Mouse (Mus musculus): ENCODE data around the gene Fam83c.
"Not testable (repeated sequence)": the region's sequence is repeated elsewhere in the genome, so short reads cannot be mapped to it uniquely, and the experiment has no call there.

Gene Fam83c

GRCm38 (mm10) chr2:155834732-155835131, at the start of gene Fam83c:
Gene Fam83c (minus strand): TSS chr2:155834854.
- DNase-seq, result no peak

GRCm38 (mm10) chr2:155882087-155882486, 47.4 kb upstream of the Fam83c start:
- no peak for DNase-seq

- no peak for DNase-seq
Observed at GRCm38 (mm10) chr2:155878964-155879876, 44.6 kb upstream of the Fam83c start.

DNA sequence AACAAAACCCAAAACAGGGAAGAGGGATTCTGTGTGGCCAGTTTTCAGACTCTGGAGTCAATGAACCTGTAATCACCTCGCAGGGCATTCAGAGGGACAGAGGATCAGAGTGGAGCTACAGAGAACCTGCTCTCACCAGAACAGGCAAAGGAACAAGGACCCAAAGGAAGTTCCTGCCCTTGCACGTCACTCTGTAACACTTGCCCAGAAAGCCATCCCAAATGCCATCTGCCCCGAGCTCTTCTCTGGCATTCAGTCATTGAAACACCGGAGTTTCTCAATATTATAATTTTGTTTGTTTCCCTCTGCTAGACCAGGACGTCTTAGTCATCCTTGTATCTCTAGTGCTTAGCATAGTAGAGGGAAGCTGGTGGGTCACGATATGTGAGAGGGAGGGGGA, 39.0 kb upstream of the Fam83c start:
- no peak for DNase-seq

DNA sequence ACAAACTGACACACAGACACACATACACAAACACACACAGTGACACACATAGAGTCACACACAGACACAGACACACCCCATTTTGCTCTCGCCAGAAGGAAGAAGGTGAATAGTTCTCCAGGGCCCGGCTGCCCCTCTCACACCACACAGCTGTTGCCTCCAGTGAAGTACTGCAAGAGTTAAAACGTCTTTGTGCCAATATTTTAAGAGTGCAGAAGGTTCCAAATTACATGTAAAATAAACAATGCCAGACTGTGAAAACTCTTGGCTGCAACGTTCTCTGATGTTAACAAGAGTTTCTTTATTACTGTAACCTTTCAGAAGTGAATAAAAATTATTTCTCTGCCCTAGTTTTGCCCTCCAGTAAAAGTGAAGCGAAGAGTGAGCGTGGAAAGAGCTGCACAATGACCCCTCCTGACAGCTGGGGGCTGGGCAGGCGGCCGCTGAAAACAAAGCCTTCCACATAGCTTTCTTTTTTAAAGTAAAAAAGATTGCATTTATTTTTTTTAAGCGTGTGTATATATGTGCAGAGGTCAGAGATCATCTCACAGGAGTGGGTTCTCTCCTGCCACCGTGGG, 38.4 kb upstream of the Fam83c start:
- no peak for DNase-seq

GRCm38 (mm10) chr2:155872486-155872885, 37.8 kb upstream of the Fam83c start:
- DNase-seq, result no peak

- DNase-seq, result no peak
Observed at GRCm38 (mm10) chr2:155869772-155870171, 35.1 kb upstream of the Fam83c start.

DNA sequence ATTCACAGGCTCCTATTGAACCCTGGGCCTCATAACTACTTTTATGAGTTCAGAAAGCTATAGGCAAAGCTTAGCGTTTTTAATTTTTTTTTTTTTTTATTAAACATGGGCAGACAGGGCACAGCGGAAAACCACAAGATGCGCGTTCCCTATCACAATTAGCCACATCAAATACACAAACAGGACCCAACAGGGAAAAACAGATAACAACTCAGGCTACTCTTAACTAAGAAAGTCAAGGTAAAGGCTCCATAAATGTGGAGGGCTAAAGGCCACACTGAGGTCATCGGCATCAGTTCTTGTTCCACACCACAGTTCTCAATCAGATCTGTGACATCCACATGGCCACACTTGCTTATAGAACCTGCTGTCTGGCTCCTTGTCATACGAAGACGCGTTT, 33.7 kb upstream of the Fam83c start:
- DNase-seq, result no peak

DNA sequence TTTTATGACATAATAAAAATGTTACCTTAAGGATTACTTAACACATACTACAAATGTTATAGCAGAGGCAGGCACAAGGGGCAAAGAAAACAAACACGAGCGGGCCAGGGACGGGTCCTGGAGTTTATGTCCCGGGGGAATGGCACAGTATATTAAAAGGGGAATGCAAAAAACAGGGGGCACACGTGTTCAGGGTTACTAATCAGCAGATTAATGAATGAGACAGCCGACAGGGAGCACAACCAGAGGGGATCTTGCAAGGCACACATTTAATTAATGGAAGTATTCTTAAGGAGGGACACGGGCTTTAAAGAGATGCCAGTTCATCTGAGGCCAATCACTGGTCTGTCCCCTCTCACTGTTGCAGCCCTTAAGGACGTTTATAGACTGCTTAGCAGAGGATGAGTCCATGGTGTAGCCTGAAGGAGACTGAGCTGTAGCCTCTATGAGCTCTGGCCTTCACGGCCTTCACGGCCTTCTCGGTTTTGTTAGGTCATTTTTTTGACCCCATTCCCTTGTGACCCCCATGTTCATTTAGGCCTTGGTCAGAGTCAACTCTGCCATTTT, 28.7 kb upstream of the Fam83c start:
- peak; percentile 47 for DNase-seq

DNA sequence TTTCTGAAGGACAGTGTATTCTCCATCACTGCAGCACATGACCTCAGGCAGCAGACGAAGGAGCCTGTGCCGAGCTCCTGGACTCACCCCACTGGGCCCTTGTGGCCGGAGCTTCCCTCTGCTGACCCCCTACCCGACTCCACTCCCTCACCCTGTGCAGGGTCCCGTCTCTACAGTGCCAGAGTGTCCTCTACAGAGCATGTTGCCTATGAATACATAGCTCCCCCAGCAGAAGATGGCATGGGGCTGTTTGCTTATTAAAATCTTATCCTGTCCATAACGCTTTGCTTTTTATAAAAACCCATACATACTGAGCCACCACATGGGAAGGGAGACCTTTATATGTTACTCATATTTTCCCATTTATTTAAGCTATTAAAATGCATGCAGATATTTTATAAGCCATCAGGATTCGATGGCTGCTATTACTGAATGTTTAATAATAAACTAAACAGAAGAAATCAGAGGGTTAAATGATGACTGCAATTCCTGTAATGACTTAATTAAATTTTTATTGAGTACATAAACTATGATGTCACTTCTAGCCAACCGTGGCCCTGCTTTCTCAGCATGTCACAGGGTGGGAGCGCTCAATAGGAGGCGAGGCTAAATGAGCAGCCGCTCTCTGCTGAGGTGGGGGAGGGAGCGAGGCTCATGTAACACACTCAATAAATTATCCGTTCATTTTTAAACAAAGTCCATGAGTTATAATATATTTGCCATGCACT, 28.1 kb upstream of the Fam83c start:
- peak; percentile 61 for DNase-seq

GRCm38 (mm10) chr2:155861581-155861980, 26.9 kb upstream of the Fam83c start:
- no peak for DNase-seq

DNA sequence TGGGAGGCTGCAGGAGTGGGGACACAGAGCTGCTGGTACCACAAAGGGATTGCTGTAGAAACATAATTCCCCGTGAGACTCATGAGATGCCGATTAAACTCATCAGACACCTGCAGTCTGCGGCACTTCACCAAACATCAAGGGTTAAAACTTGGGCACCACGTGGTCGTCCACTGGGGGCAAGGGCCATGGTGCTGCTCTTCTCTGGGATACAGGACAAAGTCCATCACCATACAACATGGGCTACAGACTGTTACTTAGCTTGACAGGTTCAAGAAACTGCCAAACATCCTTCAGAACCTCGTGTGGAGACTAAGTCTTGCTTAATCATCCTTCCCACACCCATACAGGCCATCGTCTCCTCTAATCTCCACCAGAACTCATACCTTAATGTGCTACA, 25.4 kb upstream of the Fam83c start:
- no peak for DNase-seq

DNA sequence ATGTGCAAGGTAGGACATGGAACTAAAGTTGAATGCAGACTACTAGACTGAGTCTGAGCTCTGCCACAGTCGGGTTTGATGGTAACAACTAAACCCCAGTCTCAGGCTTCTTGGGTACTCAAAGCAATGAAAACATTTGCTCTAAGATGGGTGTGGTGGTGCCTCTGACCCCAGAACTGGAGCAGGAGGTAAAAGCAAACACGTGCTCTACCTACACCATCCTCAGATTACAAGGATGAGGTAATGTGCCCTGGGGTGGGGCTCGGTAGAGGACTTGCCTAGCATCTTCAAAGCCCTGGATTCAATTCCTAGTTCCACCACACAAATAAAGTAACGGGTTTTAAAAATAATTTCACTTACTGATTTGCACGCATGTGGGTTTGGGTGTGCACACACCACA, 17.9 kb upstream of the Fam83c start:
- DNase-seq, result no peak

DNA sequence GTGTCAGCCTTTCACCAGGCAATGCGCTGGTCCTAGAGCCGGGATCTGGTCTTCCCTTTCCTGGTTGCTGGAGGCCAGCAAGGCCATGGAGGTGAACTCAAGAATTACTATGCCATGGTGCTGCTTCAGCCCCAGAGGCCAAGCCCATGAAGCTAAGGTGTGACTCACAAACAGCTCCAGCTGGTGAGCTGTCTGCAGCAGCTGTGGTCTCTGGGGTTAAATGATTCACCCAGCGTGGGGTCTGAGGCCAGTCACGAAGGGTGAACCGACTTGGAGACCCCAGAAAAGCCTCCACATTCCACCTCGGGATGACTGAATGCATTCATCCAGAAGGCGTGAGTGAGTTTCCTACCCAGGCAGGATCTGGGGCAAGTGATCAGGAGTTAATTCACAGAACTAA, 15.5 kb upstream of the Fam83c start:
- no peak for DNase-seq

- DNase-seq, result no peak
Observed at GRCm38 (mm10) chr2:155849464-155849863, 14.8 kb upstream of the Fam83c start.

DNA sequence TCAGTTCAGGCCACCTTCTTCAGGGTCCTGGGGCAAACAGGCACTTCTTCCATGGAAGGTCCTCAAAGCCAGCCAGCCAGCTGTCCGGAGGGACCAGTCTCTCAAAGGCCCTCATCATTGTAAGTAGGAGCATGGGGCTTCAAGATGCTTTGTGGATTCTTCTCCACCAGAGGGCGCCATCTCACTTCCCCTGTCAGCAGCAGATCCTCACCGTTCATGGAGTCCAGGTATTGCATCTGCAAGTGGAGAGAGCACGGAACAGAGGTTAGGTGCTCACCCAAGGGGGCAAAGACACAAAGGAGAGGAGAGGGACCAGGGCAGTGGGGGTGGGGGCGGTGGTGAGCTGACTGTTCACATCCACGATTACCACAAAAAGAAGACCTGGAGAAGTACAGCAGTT, 13.6 kb upstream of the Fam83c start:
- peak; percentile 83 for DNase-seq

- DNase-seq, result no peak
Observed at GRCm38 (mm10) chr2:155846930-155847329, 12.3 kb upstream of the Fam83c start.

GRCm38 (mm10) chr2:155838961-155839360, 4.3 kb upstream of the Fam83c start:
- DNase-seq, result no peak

DNA sequence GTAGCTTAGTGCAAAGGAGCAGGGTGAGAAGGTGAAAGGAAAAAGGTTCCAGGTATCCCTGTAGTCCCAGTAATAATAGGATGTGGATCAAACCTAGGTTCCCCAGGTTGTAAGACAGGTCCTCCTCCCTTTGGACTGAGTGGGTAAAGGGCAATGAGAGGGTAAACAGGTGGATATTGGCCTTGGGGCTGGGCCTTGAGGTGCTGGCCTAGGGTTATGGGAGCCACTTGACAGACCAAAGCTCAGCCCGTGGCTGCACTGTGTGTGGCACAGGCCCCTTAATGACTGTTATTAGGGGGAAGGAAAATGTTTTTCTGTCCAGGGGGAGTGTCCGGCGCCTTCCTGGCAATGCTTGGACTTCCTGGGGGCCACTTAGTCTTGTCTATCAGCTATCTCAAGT, 3.3 kb upstream of the Fam83c start:
- DNase-seq, result no peak

DNA sequence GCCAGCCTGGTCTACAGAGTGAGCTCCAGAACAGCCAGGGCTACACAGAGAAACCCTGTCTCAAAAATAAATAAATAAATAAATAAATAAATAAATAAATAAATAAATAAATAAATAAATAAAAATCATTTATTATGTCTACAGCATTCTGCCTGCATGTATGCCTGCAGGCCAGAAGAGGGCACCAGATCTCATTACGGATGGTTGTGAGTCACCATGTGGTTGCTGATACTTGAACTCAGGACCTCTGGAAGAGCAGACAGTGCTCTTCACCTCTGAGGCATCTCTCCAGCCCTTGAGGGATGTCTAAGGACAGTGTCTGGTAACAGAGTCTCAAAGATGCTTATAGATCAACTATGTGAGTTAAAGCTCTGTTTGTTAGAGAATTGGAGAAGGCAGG, 2.6 kb downstream of the Fam83c start:
- not testable (repeated sequence) for DNase-seq

DNA sequence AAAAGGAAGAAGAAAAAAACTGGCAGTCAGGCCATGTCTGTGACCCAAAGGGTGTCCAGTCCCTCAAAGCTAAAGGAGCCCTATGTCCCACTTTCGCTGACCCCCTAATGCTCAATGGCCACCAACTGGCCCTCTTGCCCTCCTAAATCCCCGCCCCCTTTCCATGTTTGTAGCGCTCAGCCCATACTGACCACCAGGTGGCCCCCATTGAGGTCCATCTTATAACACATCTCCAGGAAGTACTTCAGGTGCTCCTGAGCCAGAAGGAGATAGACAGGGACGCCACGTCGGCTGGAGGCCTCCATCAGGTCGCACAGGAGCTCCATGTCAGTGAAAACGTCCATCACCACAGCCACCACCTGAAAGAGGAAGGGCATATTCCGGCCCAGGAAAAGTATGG, 3.4 kb downstream of the Fam83c start:
- DNase-seq, result no peak

DNA sequence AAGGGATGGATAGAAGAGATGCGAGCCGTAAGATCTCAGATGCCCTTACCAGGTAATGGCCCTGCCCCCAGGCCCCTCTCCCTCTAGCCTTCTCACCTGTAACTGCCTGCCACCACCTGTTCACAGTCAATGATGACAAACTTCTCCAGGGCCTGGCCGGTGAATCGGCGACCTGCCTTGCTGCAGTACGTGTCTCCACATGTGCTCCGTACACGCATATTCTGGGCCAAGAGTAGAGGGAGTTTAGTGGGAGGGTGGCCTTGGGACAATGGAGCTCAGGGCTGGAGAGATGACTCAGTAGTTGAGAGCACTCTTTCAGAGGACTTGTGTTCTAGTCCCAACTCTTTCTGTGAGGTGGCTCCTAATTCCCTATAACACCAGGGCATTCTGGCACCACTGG, 3.8 kb downstream of the Fam83c start:
- DNase-seq, result no peak

DNA sequence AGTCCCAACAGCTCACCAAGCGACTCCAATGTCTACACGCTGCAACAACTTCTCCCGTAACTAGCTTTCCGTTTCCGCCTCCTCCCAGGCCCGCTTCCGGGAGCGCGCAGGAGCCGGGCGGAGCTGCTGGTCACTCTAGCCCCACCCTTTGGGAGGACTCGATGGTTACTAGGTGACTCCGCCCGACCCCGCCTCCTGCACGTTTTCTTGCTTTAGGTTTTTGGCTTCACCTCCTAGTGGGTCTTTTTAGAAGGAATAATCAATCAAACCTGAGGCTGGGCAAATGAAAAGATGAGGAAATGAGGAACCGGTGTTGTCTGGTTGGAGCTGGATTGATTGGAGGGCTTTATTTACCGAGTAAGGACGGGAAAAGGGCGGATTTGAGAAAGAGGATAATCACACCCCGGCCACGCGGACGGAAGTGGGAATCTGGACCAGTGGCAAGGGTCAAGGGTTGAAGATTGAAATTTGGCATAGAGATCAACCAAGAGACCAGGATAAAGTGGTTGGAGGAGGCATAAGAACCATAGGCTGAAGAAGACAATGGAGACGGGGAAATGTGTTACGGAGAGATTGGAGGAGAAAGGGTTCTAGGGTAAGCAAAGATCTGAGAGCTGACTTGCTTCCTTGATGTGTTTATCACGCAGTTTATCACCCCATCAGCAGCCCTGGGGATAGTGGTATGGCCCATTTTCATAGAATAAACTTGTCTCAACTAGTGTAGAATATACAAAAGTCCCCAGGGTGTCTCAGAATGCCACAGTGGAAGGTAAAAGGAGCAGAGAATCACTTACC, 7.8 kb downstream of the Fam83c start, which contains the start of gene Eif6:
Eif6 (minus strand) TSS at position 296 of the 795 bp plus-strand sequence.
- peak; percentile 97 for DNase-seq
